Mouse (Mus musculus) stomach, postnatal 0 days (tissue): ENCODE results near the gene Vwa1. TPM values are rescaled to one million over a fixed set of nuclear protein-coding genes. Genes with fewer than 3 reads are reported as not detected.
A peak's percentile ranks its signal among the peaks of the same experiment; 100 is the strongest.

Experiments
- ATAC-seq: fragments of 200-750 bp; cut with Nextera tagmentation; 2 replicates; pipeline ENCODE4 v1.8.0; 2017; ENCODE audit not compliant: low FRiP score, low TSS enrichment
- DNase-seq: peaks from one replicate; pipeline ENCODE4 v3.0.0-alpha.2; 2016; ENCODE audit warnings: low spot score
- H3K27ac ChIP-seq: fragments of 300-500 bp; sonication (generic); replicated peaks from 2 replicates; pipeline ENCODE4 v1.5.1; 2014; ENCODE audit warnings: mild to moderate bottlenecking, control low read depth
- H3K27me3 ChIP-seq: fragments of 300-500 bp; sonication (generic); 2 replicates; pipeline ENCODE4 v1.6.1; 2014; ENCODE audit warnings: low read length; ENCODE audit not compliant: control insufficient read depth, insufficient read depth
- H3K36me3 ChIP-seq: fragments of 300-500 bp; sonication (generic); 2 replicates; pipeline ENCODE4 v1.6.1; 2014; ENCODE audit warnings: low read length, mixed read lengths; ENCODE audit not compliant: control insufficient read depth, insufficient read depth
- H3K4me1 ChIP-seq: fragments of 300-500 bp; sonication (generic); replicated peaks from 2 replicates; pipeline ENCODE4 v1.6.1; 2014; ENCODE audit warnings: antibody characterized with exemption; ENCODE audit not compliant: control insufficient read depth, insufficient read depth
- H3K4me2 ChIP-seq: fragments of 300-500 bp; sonication (generic); replicated peaks from 2 replicates; pipeline ENCODE4 v1.6.1; 2014; ENCODE audit warnings: low read depth, mild to moderate bottlenecking, control low read depth, moderate library complexity
- H3K4me3 ChIP-seq: fragments of 300-500 bp; sonication (generic); 2 replicates; pipeline ENCODE4 v1.5.1; 2014; ENCODE audit warnings: low read depth, low read length, control low read depth
- H3K9ac ChIP-seq: fragments of 300-500 bp; sonication (generic); 2 replicates; pipeline ENCODE4 v1.6.1; 2014; ENCODE audit warnings: mild to moderate bottlenecking, low read length, control low read depth, mixed read lengths
- H3K9me3 ChIP-seq: fragments of 300-500 bp; sonication (generic); 2 replicates; pipeline ENCODE4 v1.6.1; 2016; ENCODE audit warnings: low read length; ENCODE audit not compliant: control insufficient read depth
- CTCF ChIP-seq: IDR thresholded peaks from 2 replicates; pipeline ENCODE4 v1.5.1; 2016; ENCODE audit warnings: antibody characterized with exemption, low read depth, mild to moderate bottlenecking, moderate library complexity
- EP300 ChIP-seq: optimal IDR thresholded peaks from 2 replicates; pipeline ENCODE3; 2016; ENCODE audit warnings: antibody characterized with exemption
- WGBS: fragments of 180-500 bp; shearing (Covaris S2); extraction: QIAGEN DNeasy Blood & Tissue Kit; methylation state at CpG from one replicate; pipeline ENCODE4 v1.1.7; 2014; 5-methylcytosine and 5-hydroxymethylcytosine counted together
- polyA plus RNA-seq: library from polyadenylated mRNA; unstranded; fragments of >200 nt; fragmentation: Nextera tagmentation; extraction: Ambion mirVana; gene quantifications from 2 replicates; pipeline ENCODE4 v1.2.1, GENCODE M21; 2015

Gene Vwa1
- polyA plus RNA-seq, 1 experiment from 2014 or later: 32.3 TPM

GRCm38 (mm10) chr4:155761356-155762099 lies 13.0 kb downstream of the Vwa1 start:
- no peaks in the 10 kb centered on the region for H3K9me3 ChIP-seq
- TF ChIP-seq CTCF (no peak), EP300 (no peak)
- H3K9ac ChIP-seq: peak overlapping the region; percentile 73
- H3K4me3 ChIP-seq: peak overlapping the region; percentile 68
- DNase-seq (no peak), ATAC-seq (peak; percentile 5; the same call in 1 of the 2 replicates)
- no peaks in the 10 kb centered on the region; the same call in 1 of the 2 replicates for H3K36me3 ChIP-seq
- H3K27ac ChIP-seq: no peak overlapping the region
- no peaks in the 10 kb centered on the region for H3K27me3 ChIP-seq
- no peaks in the 10 kb centered on the region; the same call in 1 of the 2 replicates for H3K4me1 ChIP-seq
- peak overlapping the region; percentile 94 for H3K4me2 ChIP-seq
- 1% methylated on average over 28 of the region's 28 CpGs for WGBS

GRCm38 (mm10) chr4:155760613-155761355 lies 13.7 kb downstream of the Vwa1 start, which contains the start of gene Atad3a:
Atad3a (minus strand) TSS chr4:155761093.
- Histone ChIP-seq H3K9ac (peak within 1 kb of the TSS; percentile 79), H3K27me3 (no peaks in the 10 kb centered on the region), H3K4me1 (no peaks in the 10 kb centered on the region; the same call in 1 of the 2 replicates), H3K36me3 (peaks cover 1% of the 10 kb centered on the region), H3K27ac (peak within 1 kb of the TSS; percentile 56; the same call in 1 of the 2 replicates), H3K9me3 (no peaks in the 10 kb centered on the region), H3K4me3 (peak within 1 kb of the TSS; percentile 68), H3K4me2 (peak within 1 kb of the TSS; percentile 94)
- peak; percentile 98 for ATAC-seq
- peak; percentile 97 for DNase-seq
- under 1% methylated on average over 54 of the region's 68 CpGs for WGBS
- TF ChIP-seq CTCF: no peak
- TF ChIP-seq EP300: no peak

DNA sequence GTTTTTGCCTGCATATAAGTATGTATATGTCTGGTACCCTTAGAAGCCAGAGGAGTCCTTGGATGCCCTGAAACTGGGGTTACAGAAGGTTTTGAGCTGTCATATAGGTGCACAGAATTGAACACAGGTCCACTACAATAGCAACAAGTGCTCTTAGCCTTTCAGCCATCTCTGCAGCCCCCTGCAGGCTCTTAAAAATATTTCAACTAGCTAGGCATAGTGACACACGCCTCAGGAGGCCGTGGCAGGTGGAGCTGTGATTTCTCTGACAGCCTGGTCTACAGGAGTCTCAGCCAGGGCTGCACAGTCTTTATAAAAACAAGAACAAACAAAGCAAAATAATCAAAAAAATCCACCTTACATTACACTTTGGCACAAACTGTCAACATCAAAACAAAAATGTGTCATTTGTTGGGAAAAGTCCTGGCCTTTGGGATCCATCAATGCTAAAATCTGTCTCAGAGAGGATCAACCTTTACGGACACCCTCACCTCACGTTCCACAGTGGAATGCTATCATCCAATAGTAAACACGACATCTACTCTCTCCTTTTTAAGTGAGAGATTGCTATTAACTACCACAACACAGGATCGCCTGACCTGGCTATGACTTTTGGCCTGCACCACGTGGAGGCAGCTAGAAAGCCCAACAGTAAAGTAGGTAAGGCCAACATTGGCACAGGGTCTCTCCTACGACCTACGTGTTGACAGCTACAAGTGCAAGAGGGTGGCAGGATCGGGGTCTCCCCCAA lies 14.5 kb downstream of the Vwa1 start:
- DNase-seq: peak; percentile 58
- Histone ChIP-seq H3K4me3 (peak overlapping the region; percentile 68), H3K9me3 (no peaks in the 10 kb centered on the region), H3K4me1 (no peaks in the 10 kb centered on the region; the same call in 1 of the 2 replicates), H3K27ac (peak overlapping the region; percentile 56; the same call in 1 of the 2 replicates), H3K36me3 (peaks cover 8% of the 10 kb centered on the region), H3K9ac (peak overlapping the region; percentile 79), H3K27me3 (no peaks in the 10 kb centered on the region), H3K4me2 (peak overlapping the region; percentile 92)
- WGBS: 1% methylated on average over 10 of the region's 10 CpGs
- peak; percentile 41; the same call in 1 of the 2 replicates for ATAC-seq
- TF ChIP-seq CTCF (peak; percentile 62), EP300 (no peak)

GRCm38 (mm10) chr4:155757011-155757410 lies 17.5 kb downstream of the Vwa1 start:
- peaks cover 20% of the 10 kb centered on the region for H3K36me3 ChIP-seq
- ATAC-seq: no peak
- H3K27me3 ChIP-seq: no peaks in the 10 kb centered on the region
- no peak overlapping the region for H3K27ac ChIP-seq
- WGBS: 88% methylated on average over 12 of the region's 12 CpGs
- TF ChIP-seq EP300 (no peak), CTCF (no peak)
- DNase-seq: no peak
- H3K4me1 ChIP-seq: no peaks in the 10 kb centered on the region; the same call in 1 of the 2 replicates
- no peak overlapping the region for H3K4me3 ChIP-seq
- H3K4me2 ChIP-seq: no peak overlapping the region
- no peaks in the 10 kb centered on the region for H3K9me3 ChIP-seq
- H3K9ac ChIP-seq: no peak overlapping the region

DNA sequence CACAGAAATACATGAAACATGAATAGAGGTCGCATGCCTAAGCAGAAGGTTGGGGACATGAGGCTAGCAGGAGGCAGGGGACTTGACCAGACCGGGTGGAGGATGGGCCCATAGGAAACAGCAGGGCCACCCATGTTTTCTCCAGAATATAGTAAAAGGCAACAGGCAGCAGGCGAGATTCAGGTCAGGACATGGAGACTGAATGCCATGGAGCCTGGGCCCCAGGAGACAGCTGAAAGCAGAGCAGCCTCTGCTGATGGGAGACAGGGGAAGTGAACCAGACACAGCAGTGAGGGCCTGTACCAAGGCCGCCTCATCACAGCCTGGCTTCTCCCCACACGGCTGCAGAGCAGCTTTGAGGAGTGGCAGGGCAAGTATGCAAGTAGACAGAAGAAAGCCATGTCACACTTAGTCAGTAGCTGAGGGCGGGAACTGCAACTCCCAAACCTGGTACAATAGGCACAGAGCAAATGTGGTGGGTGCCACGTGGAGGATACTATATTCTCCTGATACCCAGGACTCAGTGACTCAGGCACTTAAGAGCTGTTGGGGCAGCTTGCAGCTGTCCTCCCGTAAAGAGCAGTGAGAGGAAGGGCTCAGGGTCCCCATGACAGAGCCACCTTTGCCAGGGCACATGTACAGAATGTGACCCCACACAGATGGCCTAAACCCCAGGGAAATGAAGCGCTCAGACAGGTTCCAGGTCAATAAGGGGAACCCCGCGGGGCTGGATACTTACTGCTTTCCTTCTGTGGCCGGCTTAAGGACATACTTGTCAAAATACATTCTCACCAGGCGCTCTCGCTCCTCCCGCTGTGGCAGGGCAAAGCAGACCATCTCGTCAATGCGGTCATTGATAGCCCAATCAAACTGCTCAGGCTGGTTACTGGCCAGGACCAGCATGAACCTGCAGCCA lies 27.7 kb downstream of the Vwa1 start:
- no peak overlapping the region for H3K27ac ChIP-seq
- H3K9ac ChIP-seq: no peak overlapping the region
- peaks cover 27% of the 10 kb centered on the region for H3K36me3 ChIP-seq
- no peak overlapping the region for H3K4me2 ChIP-seq
- peak; percentile 16; the same call in 1 of the 2 replicates for ATAC-seq
- H3K4me1 ChIP-seq: no peaks in the 10 kb centered on the region
- no peak for DNase-seq
- H3K9me3 ChIP-seq: no peaks in the 10 kb centered on the region
- H3K27me3 ChIP-seq: no peaks in the 10 kb centered on the region
- 90% methylated on average over 17 of the region's 17 CpGs for WGBS
- no peak overlapping the region for H3K4me3 ChIP-seq
- no peak for TF ChIP-seq CTCF
- TF ChIP-seq EP300: no peak
